Mouse (Mus musculus) midbrain, embryonic 14.5 days (tissue): ENCODE measurements around the gene Vezt. TPM values are rescaled to one million over a fixed set of nuclear protein-coding genes. Genes with fewer than 3 reads are reported as not detected.

Source experiments
- ATAC-seq: fragments of 200-750 bp; cut with Nextera tagmentation; 2 replicates; pipeline ENCODE4 v1.8.0; 2017; ENCODE audit warnings: moderate number of reproducible peaks, moderate library complexity; ENCODE audit not compliant: low FRiP score, low TSS enrichment
- DNase-seq: peaks from one replicate; pipeline ENCODE4 v3.0.0-alpha.2; 2015
- H3K27ac ChIP-seq: fragments of 300-500 bp; sonication (generic); replicated peaks from 2 replicates; pipeline ENCODE4 v1.5.1; 2014; ENCODE audit warnings: mild to moderate bottlenecking, low read depth, low read length, moderate library complexity
- H3K27me3 ChIP-seq: fragments of 300-500 bp; sonication (generic); 2 replicates; pipeline ENCODE4 v1.6.1; 2014; ENCODE audit warnings: low read length, control low read depth, mixed read lengths; ENCODE audit not compliant: control insufficient read depth, insufficient read depth
- H3K36me3 ChIP-seq: fragments of 300-500 bp; sonication (generic); 2 replicates; pipeline ENCODE4 v1.6.1; 2014; ENCODE audit warnings: low read length, control low read depth; ENCODE audit not compliant: control insufficient read depth, insufficient read depth
- H3K4me1 ChIP-seq: fragments of 300-500 bp; sonication (generic); 2 replicates; pipeline ENCODE4 v1.6.1; 2014; ENCODE audit warnings: mild to moderate bottlenecking, antibody characterized with exemption, low read length, control low read depth; ENCODE audit not compliant: control insufficient read depth, insufficient read depth
- H3K4me2 ChIP-seq: fragments of 300-500 bp; sonication (generic); 2 replicates; pipeline ENCODE4 v1.6.1; 2014; ENCODE audit warnings: mild to moderate bottlenecking, low read length, moderate library complexity
- H3K4me3 ChIP-seq: fragments of 300-500 bp; sonication (generic); replicated peaks from 2 replicates; pipeline ENCODE4 v1.5.1; 2014; ENCODE audit warnings: low read depth, low read length
- H3K9ac ChIP-seq: fragments of 300-500 bp; sonication (generic); replicated peaks from 2 replicates; pipeline ENCODE4 v1.6.1; 2014; ENCODE audit warnings: mild to moderate bottlenecking, low read length, moderate library complexity
- H3K9me3 ChIP-seq: fragments of 300-500 bp; sonication (generic); 2 replicates; pipeline ENCODE4 v1.6.1; 2016; ENCODE audit warnings: low read length, control low read depth, mixed read lengths; ENCODE audit not compliant: control insufficient read depth
- WGBS: fragments of 180-500 bp; shearing (Covaris S2); extraction: QIAGEN DNeasy Blood & Tissue Kit; methylation state at CpG from one replicate; pipeline ENCODE4 v1.1.7; 2014; 5-methylcytosine and 5-hydroxymethylcytosine counted together
- polyA plus RNA-seq: library from polyadenylated mRNA; unstranded; fragments of >200 nt; fragmentation: Nextera tagmentation; extraction: Ambion mirVana; gene quantifications from 2 replicates; pipeline ENCODE4 v1.2.1, GENCODE M21; 2014

Gene Vezt
- polyA plus RNA-seq, 1 experiment from 2014 or later = 74.8 TPM

- DNase-seq (no peak), ATAC-seq (no peak)
- Histone ChIP-seq H3K36me3 (no peaks in the 10 kb centered on the region), H3K9me3 (no peaks in the 10 kb centered on the region), H3K4me1 (no peaks in the 10 kb centered on the region), H3K4me2 (no peak overlapping the region), H3K9ac (no peak overlapping the region), H3K4me3 (no peak overlapping the region), H3K27ac (no peak overlapping the region), H3K27me3 (no peaks in the 10 kb centered on the region)
- WGBS = 94% methylated on average over 2 of the region's 2 CpGs
These were observed 117.5 kb downstream of the Vezt start for GRCm38 (mm10) chr10:93918087-93918486.

DNA sequence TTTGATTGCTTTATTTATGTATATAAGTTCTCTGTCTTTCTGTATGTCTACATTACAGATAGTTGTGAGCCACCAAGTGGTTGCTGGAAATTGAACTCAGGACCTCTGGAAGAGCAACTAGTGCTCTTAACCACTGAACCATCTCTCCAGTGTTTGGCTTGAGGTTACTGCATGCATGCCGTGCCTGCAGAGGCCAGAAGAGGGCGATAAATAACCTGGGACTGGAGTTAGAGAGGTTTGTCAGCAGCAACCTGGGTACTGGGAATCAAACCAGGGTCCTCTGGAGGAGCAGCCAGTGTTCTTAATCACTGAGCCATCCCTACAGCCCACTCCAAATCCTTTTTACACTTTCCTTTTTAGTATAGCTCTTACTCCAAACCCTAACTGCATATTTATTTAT, 118.8 kb downstream of the Vezt start:
- Histone ChIP-seq H3K4me1 (no peaks in the 10 kb centered on the region), H3K4me2 (no peak overlapping the region), H3K27ac (no peak overlapping the region), H3K27me3 (no peaks in the 10 kb centered on the region), H3K9ac (no peak overlapping the region), H3K4me3 (no peak overlapping the region), H3K36me3 (no peaks in the 10 kb centered on the region), H3K9me3 (no peaks in the 10 kb centered on the region)
- DNase-seq = no peak
- WGBS = 80% methylated on average over 2 of the region's 2 CpGs
- no peak for ATAC-seq

GRCm38 (mm10) chr10:93915531-93916275, 119.9 kb downstream of the Vezt start:
- H3K9me3 ChIP-seq = no peaks in the 10 kb centered on the region
- H3K9ac ChIP-seq = no peak overlapping the region
- DNase-seq (no peak), ATAC-seq (no peak)
- no peak overlapping the region for H3K4me2 ChIP-seq
- no peaks in the 10 kb centered on the region for H3K27me3 ChIP-seq
- H3K36me3 ChIP-seq = no peaks in the 10 kb centered on the region
- no peak overlapping the region for H3K27ac ChIP-seq
- H3K4me1 ChIP-seq = no peaks in the 10 kb centered on the region
- H3K4me3 ChIP-seq = no peak overlapping the region
- WGBS = 44% methylated on average over 11 of the region's 11 CpGs

DNA sequence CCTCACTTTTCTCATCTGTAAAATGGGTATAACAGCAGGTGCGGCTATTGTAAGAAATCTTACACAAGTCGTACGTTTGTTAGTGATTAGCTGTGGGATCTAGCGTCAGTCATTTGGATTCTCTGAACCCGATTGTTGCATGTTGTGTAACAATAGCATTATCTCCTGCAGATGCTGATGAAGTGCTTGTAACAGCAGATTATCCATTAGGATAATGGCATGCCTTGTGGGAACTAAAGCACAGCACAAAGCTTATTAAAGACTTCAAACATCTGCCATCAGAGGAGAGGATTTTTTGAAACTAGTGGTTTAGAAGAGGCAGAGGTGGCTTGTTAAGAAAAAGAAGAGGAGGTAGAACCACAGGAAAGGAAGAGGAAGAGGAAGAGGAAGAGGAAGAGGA, 122.1 kb downstream of the Vezt start:
- Histone ChIP-seq H3K27ac (no peak overlapping the region), H3K9me3 (no peaks in the 10 kb centered on the region), H3K4me1 (no peaks in the 10 kb centered on the region), H3K4me2 (no peak overlapping the region), H3K27me3 (no peaks in the 10 kb centered on the region), H3K9ac (no peak overlapping the region), H3K4me3 (no peak overlapping the region), H3K36me3 (no peaks in the 10 kb centered on the region)
- DNase-seq (no peak), ATAC-seq (no peak)
- WGBS = 73% methylated on average over 5 of the region's 5 CpGs

DNA sequence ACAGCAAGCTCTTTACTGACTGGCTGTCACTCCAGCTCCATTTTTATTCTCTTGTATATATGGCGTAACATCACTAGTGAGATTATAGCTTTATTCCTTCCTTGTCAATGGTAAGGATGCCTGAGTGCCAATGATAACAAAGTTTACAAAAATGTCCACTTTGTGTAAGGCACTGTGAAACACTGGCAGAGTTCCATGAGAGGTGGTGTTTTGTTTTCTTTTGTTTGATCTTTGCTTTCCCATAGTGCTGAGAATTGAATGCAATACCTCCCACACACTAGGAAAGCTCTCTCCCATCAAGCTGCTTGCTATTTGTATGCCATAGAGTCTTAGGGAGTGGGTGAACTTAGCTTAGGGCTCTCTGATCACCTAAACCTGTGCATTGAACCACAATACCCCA, 122.7 kb downstream of the Vezt start:
- Histone ChIP-seq H3K4me2 (no peak overlapping the region), H3K9me3 (no peaks in the 10 kb centered on the region), H3K4me1 (no peaks in the 10 kb centered on the region), H3K27me3 (no peaks in the 10 kb centered on the region), H3K9ac (no peak overlapping the region), H3K36me3 (no peaks in the 10 kb centered on the region), H3K4me3 (no peak overlapping the region), H3K27ac (no peak overlapping the region)
- ATAC-seq = no peak
- no peak for DNase-seq
- 82% methylated on average over 1 of the region's 1 CpGs for WGBS

- DNase-seq (no peak), ATAC-seq (no peak)
- Histone ChIP-seq H3K4me1 (no peaks in the 10 kb centered on the region), H3K27ac (no peak overlapping the region), H3K36me3 (no peaks in the 10 kb centered on the region), H3K9me3 (no peaks in the 10 kb centered on the region), H3K4me3 (no peak overlapping the region), H3K4me2 (no peak overlapping the region), H3K9ac (no peak overlapping the region), H3K27me3 (no peaks in the 10 kb centered on the region)
- WGBS = 85% methylated on average over 5 of the region's 5 CpGs
These were observed 123.3 kb downstream of the Vezt start for GRCm38 (mm10) chr10:93912136-93912855.

DNA sequence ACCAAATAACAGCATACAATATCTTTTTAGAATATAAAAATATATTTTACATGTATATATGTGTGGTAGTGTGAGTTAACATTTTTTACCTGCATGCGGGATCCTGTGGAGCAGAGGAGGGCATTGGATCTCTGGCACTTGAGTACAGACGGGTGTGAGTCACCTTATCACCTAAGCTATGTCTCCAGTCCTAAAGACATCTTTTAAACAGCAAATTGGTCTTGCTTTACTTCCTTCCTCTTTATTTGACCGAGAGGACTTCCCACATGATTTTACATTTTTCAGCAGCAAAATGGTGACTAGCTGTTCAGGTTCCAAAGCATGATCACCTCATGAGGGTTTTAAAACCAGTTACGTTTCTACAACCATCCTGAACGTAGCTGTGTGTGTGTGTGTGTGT, 124.3 kb downstream of the Vezt start:
- Histone ChIP-seq H3K27ac (no peak overlapping the region), H3K27me3 (no peaks in the 10 kb centered on the region), H3K4me1 (no peaks in the 10 kb centered on the region), H3K4me2 (no peak overlapping the region), H3K9me3 (no peaks in the 10 kb centered on the region), H3K36me3 (no peaks in the 10 kb centered on the region), H3K4me3 (no peak overlapping the region), H3K9ac (no peak overlapping the region)
- DNase-seq (no peak), ATAC-seq (no peak)
- 79% methylated on average over 5 of the region's 5 CpGs for WGBS

DNA sequence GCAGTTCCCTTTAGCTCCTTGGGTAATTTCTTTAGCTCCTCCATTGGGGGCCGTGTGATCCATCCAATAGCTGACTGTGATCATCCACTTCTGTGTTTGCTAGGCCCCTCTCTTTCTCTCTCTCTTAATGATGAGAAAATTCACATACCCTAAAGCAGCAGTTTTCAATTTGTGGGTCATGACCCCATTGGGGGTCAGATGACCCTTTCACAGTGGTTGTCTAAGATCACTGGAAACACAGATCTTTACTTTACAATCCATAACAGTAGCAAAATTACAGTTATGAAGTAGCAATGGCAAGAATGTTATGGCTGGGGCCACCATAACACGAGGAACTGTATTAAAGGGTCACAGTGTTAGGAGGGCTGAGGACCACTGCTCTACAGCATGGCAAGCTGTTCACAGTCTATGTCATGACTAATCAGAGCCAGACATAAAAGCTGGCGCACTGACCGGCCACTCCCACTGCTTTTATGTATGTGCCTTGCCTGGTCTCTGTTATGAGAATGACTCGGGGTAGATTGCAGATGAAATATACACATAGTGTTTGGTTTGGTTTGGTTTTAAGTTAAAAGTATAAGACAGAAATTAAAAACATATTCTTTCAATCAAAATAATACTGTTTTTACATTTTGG, 125.7 kb downstream of the Vezt start:
- Histone ChIP-seq H3K4me1 (no peaks in the 10 kb centered on the region), H3K9me3 (no peaks in the 10 kb centered on the region), H3K9ac (no peak overlapping the region), H3K36me3 (no peaks in the 10 kb centered on the region), H3K4me2 (no peak overlapping the region), H3K27me3 (no peaks in the 10 kb centered on the region), H3K27ac (no peak overlapping the region), H3K4me3 (no peak overlapping the region)
- 84% methylated on average over 5 of the region's 5 CpGs for WGBS
- no peak for ATAC-seq
- DNase-seq = no peak
